Mouse (Mus musculus): ENCODE data around the gene Vmn1r155. TPM values are rescaled to one million over a fixed set of nuclear protein-coding genes. Genes with fewer than 3 reads are reported as not detected.
"Not testable (repeated sequence)": the region's sequence is repeated elsewhere in the genome, so short reads cannot be mapped to it uniquely, and the experiment has no call there.

The Vmn1r155 gene
- not detected for total RNA-seq (2021)
- long read RNA-seq, experiment 1, result 0 reads
- long read RNA-seq, experiment 2, result 0 reads

DNA sequence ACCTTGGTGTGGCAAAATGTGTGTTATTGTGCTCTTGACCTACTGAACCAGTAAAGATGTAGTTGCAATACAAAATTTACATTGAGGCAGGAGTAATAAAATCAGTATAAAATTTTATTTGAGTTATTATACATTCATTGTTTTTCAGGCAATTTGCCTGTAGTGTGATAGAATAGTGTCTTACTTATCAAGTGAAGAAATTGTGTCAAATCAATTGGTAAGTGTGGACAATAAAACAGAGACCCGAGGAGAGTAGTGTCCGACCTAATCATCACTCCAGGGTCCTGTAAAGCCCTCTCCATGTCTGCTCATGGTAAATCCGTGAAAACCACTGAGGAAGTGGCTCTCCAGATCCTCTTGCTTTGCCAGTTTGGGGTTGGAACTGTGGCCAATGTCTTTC is at the start of gene Vmn1r155:
Vmn1r155 (plus strand) TSS at position 301 of the 400 bp plus-strand sequence.
- DNase-seq, result not testable (repeated sequence)

DNA sequence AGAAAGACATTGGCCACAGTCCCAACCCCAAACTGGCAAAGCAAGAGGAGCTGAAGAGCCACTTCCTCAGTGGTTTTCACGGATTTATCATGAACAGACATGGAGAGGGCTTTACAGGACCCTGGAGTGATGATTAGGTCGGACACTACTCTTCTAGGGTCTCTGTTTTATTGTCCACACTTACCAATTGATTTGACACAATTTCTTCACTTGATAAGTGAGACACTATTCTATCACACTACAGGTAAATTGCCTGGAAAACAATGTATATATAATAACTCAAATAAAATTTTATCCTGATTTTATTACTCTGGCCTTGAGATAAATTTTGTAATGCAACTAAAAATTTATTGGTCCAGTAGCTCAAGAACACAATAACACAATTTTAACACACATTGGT is 34.4 kb downstream of the Vmn1r155 start, which contains the start of gene Gm8693:
Gm8693 (minus strand) TSS at position 101 of the 400 bp plus-strand sequence.
- DNase-seq, result not testable (repeated sequence)

Other genes starting within 250 kb of the Vmn1r155 start
- not detected for gene Vmn1r148, start 244.4 kb upstream of the Vmn1r155 start, total RNA-seq (2021)
- gene Vmn1r149, start 219.8 kb upstream of the Vmn1r155 start, total RNA-seq (2021), result not detected
- gene Gm10665, start 193.9 kb upstream of the Vmn1r155 start, total RNA-seq (2021), result not detected
- gene Vmn1r151, start 158.3 kb upstream of the Vmn1r155 start, total RNA-seq (2021), result not detected
- gene Vmn1r152, start 135.1 kb upstream of the Vmn1r155 start, total RNA-seq (2021), result not detected
- not detected for gene Gm8677, start 123.1 kb upstream of the Vmn1r155 start, total RNA-seq (2021)
- not detected for gene Gm4201, start 92.7 kb upstream of the Vmn1r155 start, total RNA-seq (2021)
- gene Gm4565, start 69.9 kb upstream of the Vmn1r155 start, total RNA-seq (2021), result not detected
- gene Gm8693, start 34.3 kb downstream of the Vmn1r155 start, total RNA-seq (2021), result not detected
- not detected for gene Gm4567, start 61.7 kb downstream of the Vmn1r155 start, total RNA-seq (2021)
- gene Vmn1r157, start 103.7 kb downstream of the Vmn1r155 start, total RNA-seq (2021), result not detected
- gene Vmn1r158, start 132.8 kb downstream of the Vmn1r155 start, total RNA-seq (2021), result not detected
- not detected for gene Vmn1r159, start 185.6 kb downstream of the Vmn1r155 start, total RNA-seq (2021)
- not detected for gene Vmn1r160, start 213.2 kb downstream of the Vmn1r155 start, total RNA-seq (2021)

Measured in gastrocnemius, postnatal 25 days (tissue).